Mouse (Mus musculus) olfactory bulb, adult 2 months (tissue): Measurements from ENCODE around the gene Crebrf.

Experiments used
- CTCF ChIP-seq: fragments of 200-500 bp; IDR thresholded peaks from 2 replicates; pipeline ENCODE4 v1.5.1; 2012; ENCODE audit warnings: low read depth, mild to moderate bottlenecking, low read length, moderate library complexity; ENCODE audit not compliant: insufficient read depth
- POLR2A ChIP-seq: fragments of 200-500 bp; IDR thresholded peaks from 2 replicates; pipeline ENCODE4 v1.6.1; 2012; ENCODE audit warnings: mild to moderate bottlenecking, low read depth, low read length, moderate library complexity; ENCODE audit not compliant: insufficient read depth

GRCm38 (mm10) chr17:26708993-26709590, 6.4 kb upstream of the Crebrf start:
- TF ChIP-seq CTCF (no peak), POLR2A (no peak)
